Mouse (Mus musculus): ENCODE data around the gene Dnah3.

- TF ChIP-seq CTCF (IDR thresholded peaks at IDR 0.05; ENCODE audit: low read depth, low read length) (peak; percentile 72), POLR2A (IDR thresholded peaks at IDR 0.05; ENCODE audit: borderline replicate concordance, low read depth, low read length) (no peak)
Measured at GRCm38 (mm10) chr7:120097845-120098244, 2.8 kb upstream of the Dnah3 start.
